Mouse (Mus musculus) v-Abl transformed pro-B cells (cell line): ENCODE data around the gene Slc25a18.

Experiments
- in situ Hi-C, 2 experiments: fragments of 400-800 bp; cut with MboI; formaldehyde crosslinking; loops; one replicate each; pipeline ENCODE4 v1.15.1; 2025; ENCODE audit not compliant: unreplicated experiment in 2 of 2

Gene Slc25a18

GRCm38 (mm10) chr6:120773149-120773628, at the start of gene Slc25a18:
Gene Slc25a18, plus strand, starts transcription at chr6:120773578.
- in situ Hi-C loops: loop anchor here in 1 of 2 experiments (25.0 kb wide), 1 partner anchor 811 kb away; no protein-coding TSS in a partner anchor

- in situ Hi-C loops: loop anchor here in 1 of 2 experiments (10.0 kb wide), 1 partner anchor 51 kb away; no protein-coding TSS in a partner anchor
Measured at GRCm38 (mm10) chr6:120725986-120726385, 47.4 kb upstream of the Slc25a18 start.

DNA sequence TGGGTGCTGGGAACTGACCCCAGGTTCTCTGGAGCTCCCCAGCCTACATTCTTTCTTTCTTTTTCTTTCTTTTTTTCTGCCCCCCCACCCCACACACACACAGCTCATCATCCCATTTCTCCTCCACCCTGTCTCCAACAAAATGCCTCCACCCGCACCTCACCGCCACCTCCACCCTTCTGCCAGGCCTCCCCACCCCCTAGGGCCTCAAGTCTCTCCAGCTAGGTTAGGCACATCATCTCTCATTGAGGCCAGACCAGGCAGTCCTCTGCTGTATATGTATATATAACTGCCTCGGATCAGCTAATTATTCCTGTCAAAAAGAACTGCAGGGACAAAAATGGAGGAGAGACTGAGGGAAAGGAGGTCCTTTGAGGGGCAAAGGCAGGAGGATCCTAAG, 37.4 kb upstream of the Slc25a18 start:
- in situ Hi-C loops: loop anchor here (5.0 to 10.0 kb wide), 3 partner anchors 84 to 199 kb away; no protein-coding TSS in a partner anchor

DNA sequence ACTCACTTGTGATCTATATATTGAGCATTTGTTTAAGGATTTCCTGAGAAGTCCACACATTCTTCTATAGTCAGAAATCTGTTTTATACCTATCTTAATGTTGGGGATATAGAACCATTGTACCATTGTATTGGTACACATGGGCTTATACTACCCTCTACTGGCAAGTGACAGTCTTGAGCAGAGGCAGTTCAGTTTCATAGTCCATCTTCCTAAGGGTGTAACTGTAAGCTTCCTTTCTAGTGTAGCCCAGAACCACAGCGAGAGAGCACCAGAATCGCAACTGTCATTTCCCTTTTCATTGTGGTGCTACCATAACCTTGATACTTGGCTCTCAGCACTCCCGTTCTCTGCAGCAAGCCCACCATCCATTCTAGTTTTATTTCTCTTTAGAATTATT, 36.8 kb upstream of the Slc25a18 start:
- in situ Hi-C loops: loop anchor here (5.0 to 10.0 kb wide), 3 partner anchors 84 to 199 kb away; no protein-coding TSS in a partner anchor

DNA sequence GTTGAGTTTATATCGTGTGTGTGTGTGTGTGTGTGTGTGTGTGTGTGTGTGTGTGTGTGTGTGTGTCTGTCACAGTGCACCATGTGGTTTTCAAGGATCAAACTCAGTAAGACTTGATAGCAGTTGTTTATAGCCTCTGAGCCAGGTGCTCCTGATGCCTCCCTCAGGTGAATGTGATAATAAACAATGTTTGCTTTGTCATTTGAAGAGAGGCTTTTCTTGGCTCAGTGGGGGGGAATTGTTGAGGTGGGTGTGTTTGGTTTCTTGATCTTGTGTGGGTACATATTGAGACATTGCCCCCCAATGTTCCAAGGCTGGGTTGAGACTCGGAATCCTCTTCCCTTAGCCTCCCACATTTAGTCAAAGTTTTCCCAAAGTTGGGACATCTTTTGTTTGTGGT, 30.2 kb upstream of the Slc25a18 start:
- in situ Hi-C loops: no loop called here

GRCm38 (mm10) chr6:120744266-120744665, 29.1 kb upstream of the Slc25a18 start:
- in situ Hi-C loops: no loop called here

DNA sequence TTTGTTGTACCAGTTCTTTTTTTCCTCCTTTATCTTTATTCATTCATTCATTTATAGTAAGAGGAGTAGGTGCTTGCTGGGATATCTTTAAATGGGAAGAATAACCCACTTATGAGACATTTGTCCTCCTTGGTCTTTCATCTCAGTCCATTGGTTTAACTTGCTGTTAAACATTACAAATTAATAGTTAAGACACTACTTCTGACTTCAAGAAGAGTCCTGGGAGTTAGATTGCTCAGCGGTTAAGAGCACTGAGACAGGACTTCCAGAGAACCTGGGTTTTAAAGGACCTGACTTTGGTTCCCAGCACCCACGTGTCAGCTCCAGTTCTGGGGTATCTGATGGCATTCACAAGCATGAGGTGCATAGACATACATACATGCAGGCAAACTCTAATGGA, 27.0 kb upstream of the Slc25a18 start:
- in situ Hi-C loops: no loop called here

DNA sequence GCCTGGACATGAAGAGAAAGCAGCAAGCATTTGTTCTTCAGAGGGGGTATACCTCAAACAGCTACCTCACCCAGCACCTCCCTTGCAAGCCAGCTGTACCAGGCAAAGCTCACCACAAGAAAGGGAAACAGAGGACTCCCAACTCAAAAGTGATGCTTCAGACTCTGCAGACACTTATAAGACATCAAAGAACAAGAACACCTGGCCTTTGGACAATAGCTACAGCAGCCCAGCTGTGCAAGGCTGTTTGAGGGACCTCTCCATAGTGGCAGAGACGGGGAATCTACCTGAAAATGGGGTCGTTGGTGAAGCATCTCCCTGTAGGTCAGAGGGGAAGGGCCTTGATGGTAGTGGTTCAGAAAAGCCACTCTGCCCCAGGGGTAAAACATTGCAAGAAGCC, 12.2 kb upstream of the Slc25a18 start:
- in situ Hi-C loops: loop anchor here in 1 of 2 experiments (5.0 to 25.0 kb wide), 2 partner anchors 369 to 799 kb away; no protein-coding TSS in a partner anchor

DNA sequence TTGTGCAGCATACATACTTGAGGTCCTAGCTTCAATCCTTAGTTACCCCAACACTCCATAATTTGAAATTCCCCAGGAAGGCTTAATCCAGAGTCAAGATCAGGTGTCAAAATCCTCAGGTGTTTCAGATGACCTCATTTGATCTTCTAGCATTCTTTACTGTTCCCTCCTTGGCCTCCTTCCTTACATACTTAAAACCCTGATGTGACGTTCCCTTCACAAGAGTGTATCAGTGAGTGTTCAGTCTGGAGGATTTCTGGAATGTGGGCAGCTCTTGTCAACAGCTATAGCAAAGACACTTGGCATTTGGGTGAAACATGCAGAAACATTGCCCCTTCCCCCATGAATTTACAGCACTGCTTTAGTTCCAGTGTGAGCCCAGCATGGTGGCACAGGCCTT, 3.4 kb upstream of the Slc25a18 start:
- in situ Hi-C loops: loop anchor here in 1 of 2 experiments (25.0 kb wide), 1 partner anchor 808 kb away; no protein-coding TSS in a partner anchor

DNA sequence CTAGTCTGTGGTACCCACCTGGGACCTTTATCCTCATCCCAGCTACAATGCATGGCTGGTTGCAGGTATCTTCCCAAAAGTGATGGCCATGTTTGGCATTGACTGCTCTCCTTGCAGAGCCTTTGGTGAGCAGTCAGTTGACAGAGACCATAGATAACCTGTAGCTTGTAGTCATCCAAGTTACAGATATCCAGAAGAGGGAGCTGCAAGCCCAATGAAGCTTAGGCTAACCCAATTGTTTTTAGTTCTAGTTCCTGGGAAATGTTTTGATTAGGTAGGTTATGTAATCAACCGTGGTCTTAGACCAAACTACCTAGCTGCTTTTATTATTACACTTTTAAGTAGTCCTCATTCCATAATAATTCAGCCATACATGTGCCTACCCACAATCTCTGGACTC, 2.0 kb upstream of the Slc25a18 start:
- in situ Hi-C loops: loop anchor here in 1 of 2 experiments (25.0 kb wide), 1 partner anchor 809 kb away; no protein-coding TSS in a partner anchor

GRCm38 (mm10) chr6:120772025-120772424, 1.4 kb upstream of the Slc25a18 start:
- in situ Hi-C loops: loop anchor here in 1 of 2 experiments (25.0 kb wide), 1 partner anchor 810 kb away; no protein-coding TSS in a partner anchor

DNA sequence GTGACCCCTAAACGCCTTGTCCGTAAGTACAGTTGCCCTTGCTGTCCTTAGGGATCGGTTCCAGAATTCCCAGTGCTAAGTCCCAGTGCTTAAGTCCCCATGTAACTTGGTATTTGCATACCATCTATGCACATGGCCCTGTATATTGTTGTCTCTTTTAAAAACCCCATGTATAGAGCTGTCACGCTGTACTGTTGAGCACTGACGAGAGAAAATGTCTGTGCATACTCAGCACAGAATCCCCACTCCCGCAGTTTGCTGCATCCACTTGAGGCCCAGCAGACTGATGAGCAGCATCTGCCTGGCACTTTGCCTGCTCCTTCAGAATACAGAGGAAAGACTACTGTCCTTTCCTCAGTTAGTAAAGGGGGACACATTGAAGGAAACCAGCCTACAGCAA, 385 bp downstream of the Slc25a18 start:
- in situ Hi-C loops: loop anchor here in 1 of 2 experiments (25.0 kb wide), 1 partner anchor 811 kb away; no protein-coding TSS in a partner anchor

DNA sequence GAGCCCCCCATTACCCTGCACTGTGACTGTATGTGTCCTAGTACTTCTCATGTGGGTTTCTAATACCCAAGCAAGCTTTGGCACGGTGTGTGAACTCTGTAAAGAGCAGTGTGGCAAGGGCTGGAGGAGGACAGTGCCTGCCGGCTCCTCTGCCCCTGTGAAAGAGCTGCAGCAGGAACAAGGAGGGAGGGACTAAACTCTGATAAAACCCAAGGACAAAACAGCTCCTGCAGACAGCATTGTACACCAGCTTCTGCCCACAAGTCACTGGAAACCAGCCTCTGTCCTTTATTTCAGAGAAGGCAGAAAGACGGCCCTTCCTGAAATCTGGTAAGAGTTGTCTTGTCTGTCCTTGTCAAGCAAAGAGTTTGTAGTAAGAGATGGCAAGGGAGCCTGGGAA, 2.9 kb downstream of the Slc25a18 start:
- in situ Hi-C loops: loop anchor here in 1 of 2 experiments (25.0 kb wide), 1 partner anchor 761 kb away; no protein-coding TSS in a partner anchor

DNA sequence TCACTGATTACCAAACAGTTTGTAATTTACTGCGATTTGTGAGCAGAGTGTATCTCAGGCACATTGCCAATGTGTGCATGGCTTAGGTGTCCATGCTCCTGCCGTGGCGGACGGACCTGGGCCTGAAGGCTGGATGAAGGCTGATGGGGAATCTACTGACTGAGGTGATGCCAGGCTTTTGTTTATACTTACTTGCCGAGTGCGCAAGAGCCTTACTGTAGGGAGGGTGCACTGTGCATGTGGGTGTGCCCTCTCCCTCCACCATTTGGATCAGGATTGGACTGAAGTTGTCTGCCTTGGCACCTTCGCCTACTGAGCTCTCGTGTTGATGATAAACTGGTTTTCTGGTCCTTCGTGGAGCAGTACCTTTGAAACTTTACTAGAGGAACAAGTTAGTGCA, 4.2 kb downstream of the Slc25a18 start:
- in situ Hi-C loops: loop anchor here in 1 of 2 experiments (25.0 kb wide), 1 partner anchor 760 kb away; no protein-coding TSS in a partner anchor

GRCm38 (mm10) chr6:120778226-120778625, 4.8 kb downstream of the Slc25a18 start:
- in situ Hi-C loops: loop anchor here in 1 of 2 experiments (25.0 kb wide), 1 partner anchor 759 kb away; no protein-coding TSS in a partner anchor

- in situ Hi-C loops: loop anchor here in 1 of 2 experiments (25.0 kb wide), 1 partner anchor 754 kb away; no protein-coding TSS in a partner anchor
Measured at GRCm38 (mm10) chr6:120782948-120783347, 9.6 kb downstream of the Slc25a18 start.

DNA sequence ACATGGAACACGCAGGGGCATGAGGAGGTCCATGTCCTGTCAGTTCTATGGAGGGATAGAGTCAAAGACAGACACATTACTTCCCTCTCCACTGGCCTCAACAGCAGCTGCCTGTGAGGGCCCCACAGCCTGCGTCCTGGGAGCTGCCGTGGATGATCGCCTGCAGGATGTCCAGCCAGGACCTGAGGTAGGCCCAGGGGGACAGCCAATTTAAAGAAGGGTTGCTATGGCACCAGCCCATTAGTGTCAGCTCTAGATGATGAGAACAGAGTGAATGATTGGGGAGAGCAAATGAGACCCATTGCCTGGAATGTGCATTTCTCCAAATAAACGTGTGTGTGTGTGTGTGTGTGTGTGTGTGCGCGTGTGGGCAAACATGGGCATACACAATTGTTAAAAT, 11.0 kb downstream of the Slc25a18 start:
- in situ Hi-C loops: loop anchor here in 1 of 2 experiments (25.0 kb wide), 1 partner anchor 753 kb away; no protein-coding TSS in a partner anchor

DNA sequence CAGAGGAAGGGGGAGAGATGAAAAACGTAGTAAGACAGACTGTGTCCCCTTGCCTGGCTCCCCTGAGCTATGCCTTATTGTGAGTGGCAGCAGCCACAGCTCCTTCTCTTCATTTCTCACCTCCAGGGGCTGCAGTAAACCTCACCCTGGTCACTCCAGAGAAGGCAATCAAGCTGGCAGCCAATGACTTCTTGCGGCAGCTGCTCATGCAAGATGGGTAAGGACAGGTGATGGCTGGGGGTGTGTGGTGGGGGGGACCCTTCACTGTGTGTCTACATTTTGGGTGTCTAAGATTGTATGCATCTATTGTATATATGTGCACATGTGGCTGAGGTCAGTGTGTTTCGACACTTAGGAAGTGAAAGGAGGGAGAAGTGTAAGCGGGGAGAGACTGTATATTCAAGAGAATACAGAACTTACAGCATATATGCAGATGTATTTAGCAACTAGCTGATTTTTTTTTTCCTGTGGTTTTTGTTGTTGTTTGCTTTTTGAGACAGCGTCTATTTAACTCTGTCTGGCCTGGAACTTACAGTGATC, 14.8 kb downstream of the Slc25a18 start:
- in situ Hi-C loops: loop anchor here in 1 of 2 experiments (25.0 kb wide), 1 partner anchor 749 kb away; no protein-coding TSS in a partner anchor

- in situ Hi-C loops: loop anchor here in 1 of 2 experiments (25.0 kb wide), 1 partner anchor 748 kb away; no protein-coding TSS in a partner anchor
Measured at GRCm38 (mm10) chr6:120788904-120789303, 15.5 kb downstream of the Slc25a18 start.

- in situ Hi-C loops: loop anchor here in 1 of 2 experiments (25.0 kb wide), 1 partner anchor 747 kb away; no protein-coding TSS in a partner anchor
Measured at GRCm38 (mm10) chr6:120790153-120790552, 16.8 kb downstream of the Slc25a18 start.

- in situ Hi-C loops: loop anchor here in 1 of 2 experiments (25.0 kb wide), 1 partner anchor 747 kb away; no protein-coding TSS in a partner anchor
Measured at GRCm38 (mm10) chr6:120790717-120791116, 17.3 kb downstream of the Slc25a18 start.
